Mouse (Mus musculus) lung, embryonic 15.5 days (tissue): ENCODE data around the gene Olfr378. TPM values are rescaled to one million over a fixed set of nuclear protein-coding genes. Genes with fewer than 3 reads are reported as not detected.

Experiments used
- ATAC-seq: fragments of 200-750 bp; cut with Nextera tagmentation; 2 replicates; pipeline ENCODE4 v1.8.0; 2017; ENCODE audit warnings: moderate number of reproducible peaks, borderline replicate concordance; ENCODE audit not compliant: low FRiP score, low TSS enrichment; ENCODE audit errors: extremely low read depth
- H3K27ac ChIP-seq: fragments of 300-500 bp; sonication (generic); 2 replicates; pipeline ENCODE4 v1.5.1; 2015; ENCODE audit warnings: moderate library complexity, mild to moderate bottlenecking, inconsistent platforms
- H3K27me3 ChIP-seq: fragments of 300-500 bp; sonication (generic); 2 replicates; pipeline ENCODE4 v1.6.1; 2015; ENCODE audit warnings: inconsistent platforms
- H3K36me3 ChIP-seq: fragments of 300-500 bp; sonication (generic); 2 replicates; pipeline ENCODE4 v1.6.1; 2015; ENCODE audit warnings: inconsistent platforms
- H3K4me1 ChIP-seq: fragments of 300-500 bp; sonication (generic); 2 replicates; pipeline ENCODE4 v1.6.1; 2015; ENCODE audit warnings: inconsistent platforms
- H3K4me2 ChIP-seq: fragments of 300-500 bp; sonication (generic); 2 replicates; pipeline ENCODE4 v1.6.1; 2015; ENCODE audit warnings: inconsistent platforms, mild to moderate bottlenecking, moderate library complexity
- H3K4me3 ChIP-seq: fragments of 300-500 bp; sonication (generic); 2 replicates; pipeline ENCODE4 v1.5.1; 2015; ENCODE audit warnings: mild to moderate bottlenecking, inconsistent platforms
- H3K9ac ChIP-seq: fragments of 300-500 bp; sonication (generic); 2 replicates; pipeline ENCODE4 v1.6.1; 2015; ENCODE audit warnings: inconsistent platforms
- H3K9me3 ChIP-seq: fragments of 300-500 bp; sonication (generic); 2 replicates; pipeline ENCODE4 v1.6.1; 2016; ENCODE audit warnings: inconsistent platforms
- WGBS: fragments of 180-500 bp; shearing (Covaris S2); methylation state at CpG from one replicate; pipeline ENCODE4 v1.1.7; 2015; 5-methylcytosine and 5-hydroxymethylcytosine counted together
- polyA plus RNA-seq: library from polyadenylated mRNA; unstranded; fragments of >200 nt; fragmentation: Nextera tagmentation; extraction: Ambion mirVana; gene quantifications from 2 replicates; pipeline ENCODE4 v1.2.1, GENCODE M21; 2015

Gene Olfr378
- not detected in 2 replicates for polyA plus RNA-seq

- Histone ChIP-seq H3K4me3 (no peak within 1 kb of the TSS), H3K4me1 (no peaks in the 10 kb centered on the region), H3K27me3 (no peaks in the 10 kb centered on the region), H3K4me2 (no peak within 1 kb of the TSS), H3K36me3 (no peaks in the 10 kb centered on the region), H3K27ac (no peak within 1 kb of the TSS), H3K9ac (no peak within 1 kb of the TSS), H3K9me3 (no peaks in the 10 kb centered on the region; the same call in 1 of the 2 replicates)
- no peak for ATAC-seq
- 90% methylated on average over 1 of the region's 1 CpGs for WGBS
Measured at GRCm38 (mm10) chr11:73428377-73428776, at the start of gene Olfr378. Gene Olfr378 (minus strand): TSS chr11:73428477.

DNA sequence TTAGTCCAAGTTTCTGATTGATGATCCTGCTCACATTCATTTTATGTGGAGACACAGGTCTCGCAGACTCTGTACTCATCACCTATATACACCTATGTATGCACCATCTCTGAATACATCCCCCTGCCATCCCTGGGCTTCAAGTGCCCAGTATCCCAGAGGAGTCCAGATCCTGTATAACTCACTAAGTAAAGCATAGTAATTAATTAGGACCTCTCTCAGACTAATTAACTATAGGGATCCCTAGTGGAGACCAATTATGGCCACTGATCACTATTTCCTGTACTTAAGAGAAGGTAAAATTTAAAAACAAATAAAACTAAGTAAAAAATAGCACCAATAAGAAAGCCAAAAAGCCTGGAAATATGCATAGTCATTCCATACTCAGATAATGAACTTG, 29.1 kb upstream of the Olfr378 start, which contains the start of gene Olfr380:
Gene Olfr380 (minus strand): TSS at position 101 of the 400 bp plus-strand sequence.
- no peaks in the 10 kb centered on the region for H3K36me3 ChIP-seq
- WGBS = 81% methylated on average over 1 of the region's 1 CpGs
- no peak within 1 kb of the TSS for H3K9ac ChIP-seq
- no peak within 1 kb of the TSS for H3K4me2 ChIP-seq
- no peak within 1 kb of the TSS for H3K27ac ChIP-seq
- no peaks in the 10 kb centered on the region for H3K4me1 ChIP-seq
- H3K9me3 ChIP-seq = no peaks in the 10 kb centered on the region
- H3K4me3 ChIP-seq = no peak within 1 kb of the TSS
- no peak for ATAC-seq
- no peaks in the 10 kb centered on the region for H3K27me3 ChIP-seq

GRCm38 (mm10) chr11:73399514-73399913, 28.8 kb downstream of the Olfr378 start, which contains the start of gene Olfr1:
Gene Olfr1 (minus strand): TSS chr11:73399614.
- no peak for ATAC-seq
- no peak within 1 kb of the TSS for H3K27ac ChIP-seq
- no peaks in the 10 kb centered on the region for H3K4me1 ChIP-seq
- no peak within 1 kb of the TSS for H3K9ac ChIP-seq
- no peaks in the 10 kb centered on the region for H3K27me3 ChIP-seq
- H3K4me2 ChIP-seq = no peak within 1 kb of the TSS
- H3K4me3 ChIP-seq = no peak within 1 kb of the TSS
- H3K36me3 ChIP-seq = no peaks in the 10 kb centered on the region
- no peaks in the 10 kb centered on the region for H3K9me3 ChIP-seq

GRCm38 (mm10) chr11:73395374-73395773, 32.9 kb downstream of the Olfr378 start:
- no peaks in the 10 kb centered on the region for H3K4me1 ChIP-seq
- H3K27me3 ChIP-seq = no peaks in the 10 kb centered on the region
- H3K9me3 ChIP-seq = no peaks in the 10 kb centered on the region
- H3K9ac ChIP-seq = no peak overlapping the region
- no peak overlapping the region for H3K4me2 ChIP-seq
- WGBS = 64% methylated on average over 4 of the region's 4 CpGs
- H3K27ac ChIP-seq = no peak overlapping the region
- H3K4me3 ChIP-seq = no peak overlapping the region
- ATAC-seq = no peak
- no peaks in the 10 kb centered on the region for H3K36me3 ChIP-seq

Other genes starting within 250 kb of the Olfr378 start
- gene Ctns, start 229.4 kb downstream of the Olfr378 start, polyA plus RNA-seq = 12.8 and 13.5 TPM in 2 replicates
- 1.6 TPM in 2 replicates for gene Shpk, start 229.0 kb downstream of the Olfr378 start, polyA plus RNA-seq
- 0.09 TPM in 1 of 2 replicates, not detected in the other for gene Trpv1, start 194.2 kb downstream of the Olfr378 start, polyA plus RNA-seq
- gene Trpv3, start 161.1 kb downstream of the Olfr378 start, polyA plus RNA-seq = 0.03 and 0.10 TPM in 2 replicates
- gene Aspa, start 98.9 kb downstream of the Olfr378 start, polyA plus RNA-seq = 1.3 and 1.4 TPM in 2 replicates
- 0.05 TPM in 1 of 2 replicates, not detected in the other for gene Gm49340, start 98.7 kb downstream of the Olfr378 start, polyA plus RNA-seq
- gene Spata22, start 98.7 kb downstream of the Olfr378 start, polyA plus RNA-seq = not detected in 2 replicates
- gene Olfr20, start 77.7 kb downstream of the Olfr378 start, polyA plus RNA-seq = not detected in 2 replicates
- gene Olfr376, start 57.2 kb downstream of the Olfr378 start, polyA plus RNA-seq = not detected in 2 replicates
- gene Olfr1, start 28.9 kb downstream of the Olfr378 start, polyA plus RNA-seq = not detected in 2 replicates
- gene Olfr380, start 29.0 kb upstream of the Olfr378 start, polyA plus RNA-seq = not detected in 2 replicates
- gene Olfr381, start 63.1 kb upstream of the Olfr378 start, polyA plus RNA-seq = not detected in 2 replicates
- gene Olfr382, start 88.7 kb upstream of the Olfr378 start, polyA plus RNA-seq = not detected in 2 replicates
- not detected in 2 replicates for gene Olfr385, start 164.5 kb upstream of the Olfr378 start, polyA plus RNA-seq
- not detected in 2 replicates for gene Olfr384, start 170.1 kb upstream of the Olfr378 start, polyA plus RNA-seq